Mouse (Mus musculus) c-Kit-positive CD71-negative TER-119-negative erythroid progenitor cells, embryonic 14.5 days (primary cell): ENCODE data around the gene C2cd2l.
A peak's percentile ranks its signal among the peaks of the same experiment; 100 is the strongest.
"Not testable (repeated sequence)": the region's sequence is repeated elsewhere in the genome, so short reads cannot be mapped to it uniquely, and the experiment has no call there.

Source experiments
- DNase-seq: peaks from one replicate; pipeline ENCODE4 v3.0.0-alpha.2; 2013; ENCODE audit warnings: low read depth

Gene C2cd2l

GRCm38 (mm10) chr9:44336093-44336406, 16.0 kb upstream of the C2cd2l start:
- DNase-seq: no peak

- DNase-seq: no peak
Measured at GRCm38 (mm10) chr9:44335331-44336092, 15.4 kb upstream of the C2cd2l start.

- DNase-seq: peak; percentile 97
Measured at GRCm38 (mm10) chr9:44334396-44335330, 14.6 kb upstream of the C2cd2l start, which contains the start of gene H2afx. H2afx (plus strand) TSS chr9:44334694.

GRCm38 (mm10) chr9:44332918-44333638, 13.0 kb upstream of the C2cd2l start:
- DNase-seq: no peak

- DNase-seq: no peak
Measured at GRCm38 (mm10) chr9:44330736-44331135, 10.7 kb upstream of the C2cd2l start.

GRCm38 (mm10) chr9:44327926-44328325, 7.8 kb upstream of the C2cd2l start:
- no peak for DNase-seq

GRCm38 (mm10) chr9:44327064-44327711, 7.1 kb upstream of the C2cd2l start:
- no peak for DNase-seq

- peak; percentile 82 for DNase-seq
Measured at GRCm38 (mm10) chr9:44326371-44327063, 6.4 kb upstream of the C2cd2l start.

GRCm38 (mm10) chr9:44325768-44326370, 5.8 kb upstream of the C2cd2l start, which contains the start of gene Dpagt1:
Dpagt1 (plus strand) TSS chr9:44326019.
- DNase-seq: no peak

- not testable (repeated sequence) for DNase-seq
Measured at GRCm38 (mm10) chr9:44325032-44325767, 5.1 kb upstream of the C2cd2l start.

GRCm38 (mm10) chr9:44324147-44324546, 4.1 kb upstream of the C2cd2l start:
- DNase-seq: no peak

- not testable (repeated sequence) for DNase-seq
Measured at GRCm38 (mm10) chr9:44323656-44324055, 3.6 kb upstream of the C2cd2l start.

- no peak for DNase-seq
Measured at GRCm38 (mm10) chr9:44320799-44321133, 681 bp upstream of the C2cd2l start.

GRCm38 (mm10) chr9:44319105-44319886, 789 bp downstream of the C2cd2l start:
- DNase-seq: no peak

- DNase-seq: no peak
Measured at GRCm38 (mm10) chr9:44318826-44319095, 1.3 kb downstream of the C2cd2l start.

- no peak for DNase-seq
Measured at GRCm38 (mm10) chr9:44318076-44318825, 1.8 kb downstream of the C2cd2l start.

- DNase-seq: no peak
Measured at GRCm38 (mm10) chr9:44317452-44317851, 2.6 kb downstream of the C2cd2l start.

GRCm38 (mm10) chr9:44314910-44315309, 5.2 kb downstream of the C2cd2l start:
- no peak for DNase-seq

GRCm38 (mm10) chr9:44314257-44314547, 5.9 kb downstream of the C2cd2l start:
- DNase-seq: no peak
